Mouse (Mus musculus) ES-Bruce4 (cell line): ENCODE measurements around the gene Ret. TPM values are rescaled to one million over a fixed set of nuclear protein-coding genes. Genes with fewer than 3 reads are reported as not detected.

Experiments used
- H3K27ac ChIP-seq: 2 replicates; pipeline ENCODE4 v1.5.1; 2012; ENCODE audit warnings: low read length, inconsistent platforms; ENCODE audit not compliant: insufficient read depth
- H3K27me3 ChIP-seq: 2 replicates; pipeline ENCODE4 v1.6.1; 2012; ENCODE audit warnings: mild to moderate bottlenecking, low read length, inconsistent platforms; ENCODE audit not compliant: control insufficient read depth, poor library complexity, insufficient read depth, severe bottlenecking
- H3K36me3 ChIP-seq: 2 replicates; pipeline ENCODE4 v1.6.1; 2012; ENCODE audit warnings: inconsistent platforms, mild to moderate bottlenecking, low read length, moderate library complexity; ENCODE audit not compliant: control insufficient read depth, poor library complexity, insufficient read depth, severe bottlenecking
- H3K4me1 ChIP-seq: one replicate; pipeline ENCODE4 v1.8.1; 2011; ENCODE audit warnings: low read length; ENCODE audit not compliant: control insufficient read depth, insufficient read depth
- H3K4me3 ChIP-seq: 2 replicates; pipeline ENCODE4 v1.5.1; 2011; ENCODE audit warnings: low read depth, mild to moderate bottlenecking, low read length
- H3K9ac ChIP-seq: 2 replicates; pipeline ENCODE4 v1.6.1; 2012; ENCODE audit warnings: low read depth, mild to moderate bottlenecking, inconsistent platforms; ENCODE audit not compliant: poor library complexity, severe bottlenecking
- H3K9me3 ChIP-seq: replicated peaks from 2 replicates; pipeline ENCODE4 v1.6.1; 2012; ENCODE audit warnings: mild to moderate bottlenecking, low read length, inconsistent platforms; ENCODE audit not compliant: control insufficient read depth, poor library complexity, insufficient read depth, severe bottlenecking
- CTCF ChIP-seq: IDR thresholded peaks from one replicate; pipeline ENCODE4 v1.8.1; 2011; ENCODE audit warnings: low read depth, low read length
- EP300 ChIP-seq: IDR thresholded peaks from 2 replicates; pipeline ENCODE4 v1.6.1; 2011; ENCODE audit warnings: low read depth, low read length; ENCODE audit not compliant: insufficient read depth
- POLR2A ChIP-seq: IDR thresholded peaks from one replicate; pipeline ENCODE4 v1.8.1; 2011; ENCODE audit warnings: low read length; ENCODE audit not compliant: insufficient read depth
- polyA plus RNA-seq: library from polyadenylated mRNA; stranded (reverse); fragments of >200 nt; gene quantifications from 2 replicates; pipeline ENCODE4 v1.2.4, GENCODE M21; 2011; ENCODE audit warnings: low read depth; ENCODE audit not compliant: missing spikeins, insufficient read depth, insufficient read length

Ret gene
- polyA plus RNA-seq, 1 experiment, result 0.81 TPM

GRCm38 (mm10) chr6:118138731-118139709 is 58.5 kb downstream of the Ret start, which contains the start of gene Csgalnact2:
Csgalnact2 (minus strand) TSS chr6:118139140.
- Histone ChIP-seq H3K27me3 (no peaks in the 10 kb centered on the region), H3K4me1 (no peaks in the 10 kb centered on the region), H3K36me3 (no peaks in the 10 kb centered on the region), H3K9me3 (no peaks in the 10 kb centered on the region), H3K9ac (peak within 1 kb of the TSS; percentile 72), H3K27ac (no peak within 1 kb of the TSS), H3K4me3 (peak within 1 kb of the TSS; percentile 85)
- no peak for TF ChIP-seq EP300
- no peak for TF ChIP-seq POLR2A
- TF ChIP-seq CTCF, result no peak

GRCm38 (mm10) chr6:118137148-118137547 is 60.4 kb downstream of the Ret start:
- no peak overlapping the region for H3K27ac ChIP-seq
- H3K4me3 ChIP-seq, result no peak overlapping the region
- TF ChIP-seq CTCF, result no peak
- TF ChIP-seq EP300, result no peak
- TF ChIP-seq POLR2A, result no peak
- no peaks in the 10 kb centered on the region for H3K4me1 ChIP-seq
- no peaks in the 10 kb centered on the region for H3K9me3 ChIP-seq
- H3K27me3 ChIP-seq, result no peaks in the 10 kb centered on the region
- no peaks in the 10 kb centered on the region for H3K36me3 ChIP-seq
- no peak overlapping the region for H3K9ac ChIP-seq

- Histone ChIP-seq H3K9me3 (no peaks in the 10 kb centered on the region), H3K4me3 (no peak overlapping the region), H3K27ac (no peak overlapping the region), H3K4me1 (no peaks in the 10 kb centered on the region), H3K36me3 (no peaks in the 10 kb centered on the region), H3K27me3 (no peaks in the 10 kb centered on the region), H3K9ac (no peak overlapping the region)
- no peak for TF ChIP-seq POLR2A
- no peak for TF ChIP-seq EP300
- no peak for TF ChIP-seq CTCF
Measured at GRCm38 (mm10) chr6:118134461-118134860, 63.1 kb downstream of the Ret start.

GRCm38 (mm10) chr6:118130022-118130421 is 67.5 kb downstream of the Ret start:
- no peak overlapping the region for H3K9ac ChIP-seq
- no peaks in the 10 kb centered on the region for H3K36me3 ChIP-seq
- no peaks in the 10 kb centered on the region for H3K4me1 ChIP-seq
- TF ChIP-seq CTCF, result no peak
- no peak for TF ChIP-seq EP300
- TF ChIP-seq POLR2A, result no peak
- no peaks in the 10 kb centered on the region for H3K9me3 ChIP-seq
- H3K4me3 ChIP-seq, result no peak overlapping the region
- H3K27me3 ChIP-seq, result no peaks in the 10 kb centered on the region
- no peak overlapping the region for H3K27ac ChIP-seq

DNA sequence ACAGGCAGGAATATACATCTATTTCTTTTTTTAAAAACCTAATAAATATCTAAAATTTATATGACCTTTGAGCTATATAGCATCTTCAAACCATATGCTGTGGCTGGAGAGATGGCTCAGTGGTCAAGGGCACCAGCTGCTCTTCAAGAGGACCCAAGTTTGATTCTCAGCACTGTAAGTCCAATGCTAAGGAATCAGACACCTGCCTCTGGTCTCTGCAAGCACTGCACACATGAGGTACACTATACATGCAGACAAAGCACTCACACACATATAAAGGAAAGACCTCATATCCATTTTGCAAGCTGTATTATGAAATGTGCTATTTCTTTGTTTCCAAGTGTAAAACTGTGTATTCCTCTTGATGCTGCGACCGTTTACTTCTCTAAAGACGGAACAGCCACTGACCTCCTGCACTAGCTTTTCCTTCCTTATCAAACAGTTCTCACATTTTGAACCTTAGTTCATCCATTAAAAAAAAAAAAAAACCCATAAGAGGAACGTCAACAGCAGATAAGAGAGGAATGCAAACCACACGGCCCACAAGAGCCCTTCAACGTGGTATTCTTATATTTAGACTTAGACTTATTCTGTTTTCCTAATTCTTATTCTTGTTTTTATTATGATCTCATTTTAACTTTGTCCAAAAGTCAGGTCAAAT is 69.6 kb downstream of the Ret start:
- H3K27me3 ChIP-seq, result no peaks in the 10 kb centered on the region
- H3K27ac ChIP-seq, result no peak overlapping the region
- no peak overlapping the region for H3K9ac ChIP-seq
- H3K4me1 ChIP-seq, result no peaks in the 10 kb centered on the region
- H3K4me3 ChIP-seq, result no peak overlapping the region
- no peak for TF ChIP-seq EP300
- TF ChIP-seq POLR2A, result no peak
- no peak for TF ChIP-seq CTCF
- H3K9me3 ChIP-seq, result no peaks in the 10 kb centered on the region
- H3K36me3 ChIP-seq, result no peaks in the 10 kb centered on the region

DNA sequence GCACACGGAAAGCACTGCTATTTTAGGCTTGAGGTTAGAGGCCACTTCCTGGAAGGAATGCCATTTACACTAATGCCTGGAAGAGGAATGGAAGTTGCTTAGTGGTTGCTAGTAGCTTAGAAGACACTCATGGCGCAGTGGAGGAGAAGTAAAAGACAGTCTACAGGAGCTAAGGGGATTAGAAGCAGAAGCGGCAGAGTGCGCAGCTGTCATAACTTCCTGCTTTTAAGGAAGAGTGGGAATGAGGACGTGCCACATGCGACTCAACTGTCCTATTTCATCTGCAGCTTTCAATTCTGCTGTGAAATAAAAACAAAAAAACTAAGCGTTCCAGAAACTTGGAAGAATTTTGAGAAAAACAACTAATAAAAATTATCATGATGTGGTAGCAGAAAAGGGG is 70.3 kb downstream of the Ret start:
- H3K9ac ChIP-seq, result no peak overlapping the region
- no peaks in the 10 kb centered on the region for H3K4me1 ChIP-seq
- no peaks in the 10 kb centered on the region for H3K36me3 ChIP-seq
- no peaks in the 10 kb centered on the region for H3K9me3 ChIP-seq
- no peak overlapping the region for H3K4me3 ChIP-seq
- H3K27me3 ChIP-seq, result no peaks in the 10 kb centered on the region
- no peak for TF ChIP-seq EP300
- TF ChIP-seq POLR2A, result no peak
- no peak for TF ChIP-seq CTCF
- no peak overlapping the region for H3K27ac ChIP-seq
